Mouse (Mus musculus) c-Kit-positive CD71-negative TER-119-negative erythroid progenitor cells, embryonic 14.5 days (primary cell): Measurements from ENCODE around the gene Slc12a4.

Experiments used
- DNase-seq: peaks from one replicate; pipeline ENCODE4 v3.0.0-alpha.2; 2013; ENCODE audit warnings: low read depth

Slc12a4 gene

DNA sequence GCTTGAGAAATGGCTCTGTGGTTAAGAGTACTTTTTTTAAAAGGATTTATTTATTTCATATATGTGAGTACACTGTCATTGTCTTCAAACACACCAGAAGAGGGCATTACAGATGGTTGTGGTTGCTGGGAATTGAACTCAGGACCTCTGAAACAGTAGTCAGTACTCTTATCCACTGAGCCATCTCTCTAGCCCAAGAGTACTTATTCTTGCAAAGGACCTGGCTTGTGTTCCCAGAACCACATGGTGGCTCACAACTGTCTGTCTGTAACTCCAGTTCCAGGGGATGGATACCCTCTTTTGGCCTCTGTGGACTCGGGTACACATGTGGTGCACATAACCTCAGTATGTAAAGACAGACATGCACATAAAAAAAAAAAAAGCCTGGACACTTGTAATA, 3.5 kb upstream of the Slc12a4 start:
- no peak for DNase-seq

DNA sequence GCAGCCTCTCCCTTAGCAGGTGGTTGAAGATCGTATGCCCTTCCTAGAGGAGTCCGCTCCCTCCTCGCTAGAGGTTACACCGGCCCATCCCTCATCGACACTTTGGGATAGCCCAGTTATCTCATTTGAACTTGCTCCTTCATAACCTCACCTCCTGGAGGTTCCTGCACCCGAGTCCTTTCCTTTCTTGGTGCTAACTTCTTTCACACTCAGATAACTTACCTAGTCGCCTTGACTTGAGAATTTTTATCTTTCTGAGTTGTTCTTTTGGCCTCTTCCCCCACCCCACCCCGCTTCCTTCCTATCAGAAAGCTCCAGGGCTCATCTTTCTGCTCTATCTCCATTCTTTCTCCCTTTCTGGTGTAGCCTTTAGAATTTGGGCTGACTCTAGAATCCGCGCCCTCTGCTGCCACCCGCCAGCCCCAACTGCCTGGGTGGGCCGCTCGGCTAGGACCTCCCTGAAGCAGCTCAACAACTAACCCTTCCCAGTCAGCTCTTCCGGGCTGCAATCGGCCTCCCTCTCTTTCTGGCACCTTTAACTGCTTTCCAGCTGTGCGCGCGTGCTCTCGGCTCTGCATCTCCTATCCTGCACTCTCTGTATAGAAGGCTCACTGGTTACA, 905 bp upstream of the Slc12a4 start:
- DNase-seq, result no peak

DNA sequence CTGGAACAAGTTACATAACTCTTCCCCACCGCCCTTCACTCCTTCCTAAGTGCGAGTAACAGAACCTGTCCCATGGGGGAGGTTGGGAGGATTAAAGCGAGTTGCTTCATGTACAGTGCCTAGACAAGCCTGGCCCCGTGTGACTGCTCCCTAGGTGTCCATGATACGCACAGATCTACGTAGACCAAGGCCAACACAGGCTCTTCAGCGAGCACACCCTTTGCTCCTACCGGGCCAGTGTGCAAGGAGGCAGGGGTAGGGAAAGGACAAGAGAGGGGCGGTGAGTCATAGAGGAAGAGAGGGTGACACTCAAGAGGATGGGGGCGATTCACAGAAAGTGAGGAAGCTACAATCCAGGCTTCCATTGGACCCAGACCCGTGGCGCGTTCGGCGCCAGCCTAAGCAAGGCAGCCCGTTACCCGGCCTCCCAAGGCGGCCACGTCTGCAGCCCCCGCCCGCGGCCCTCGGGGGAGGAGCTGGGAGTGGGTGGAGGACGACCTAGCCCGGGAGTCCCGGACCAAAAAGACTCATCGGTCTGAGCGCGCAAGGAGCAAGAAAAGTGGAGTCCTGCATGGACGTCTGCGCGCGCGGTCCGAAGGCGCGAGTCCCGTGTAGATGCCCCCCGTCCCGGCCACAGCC, 512 bp downstream of the Slc12a4 start:
- DNase-seq, result peak; percentile 53

DNA sequence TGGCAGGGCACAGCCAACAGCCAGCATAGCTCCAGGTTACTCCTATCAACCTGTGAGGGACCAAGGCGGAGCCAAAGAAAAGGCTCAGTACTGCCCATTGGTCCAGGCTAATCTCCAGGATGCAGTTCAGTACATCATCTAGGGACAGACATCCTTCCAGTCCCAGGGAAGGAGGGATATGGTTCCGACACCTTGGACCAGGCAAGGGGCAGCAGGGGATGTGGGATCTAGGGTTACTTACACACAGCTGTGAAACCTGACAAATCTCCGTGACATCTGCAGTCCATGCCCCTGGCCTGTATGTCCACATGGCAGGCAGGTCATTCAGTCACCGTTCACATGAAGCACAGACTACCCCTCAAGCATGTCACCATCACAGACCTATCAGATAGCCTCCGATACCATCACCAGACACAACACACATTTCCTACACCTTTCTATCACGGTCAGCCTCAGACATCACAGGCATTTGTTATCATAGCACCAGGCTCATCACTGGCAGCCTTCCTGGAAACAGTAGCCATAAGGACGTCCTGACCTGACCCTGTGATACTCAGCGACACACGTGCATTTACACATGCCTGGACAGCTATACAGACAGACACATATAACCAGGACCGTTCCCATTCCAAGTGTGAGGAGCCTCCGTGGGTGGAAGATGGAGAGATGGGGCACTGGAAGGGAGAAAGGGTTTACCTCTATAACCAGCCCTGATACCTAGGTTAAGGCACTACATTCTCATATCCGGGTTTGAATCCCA, 1.2 kb downstream of the Slc12a4 start:
- no peak for DNase-seq

DNA sequence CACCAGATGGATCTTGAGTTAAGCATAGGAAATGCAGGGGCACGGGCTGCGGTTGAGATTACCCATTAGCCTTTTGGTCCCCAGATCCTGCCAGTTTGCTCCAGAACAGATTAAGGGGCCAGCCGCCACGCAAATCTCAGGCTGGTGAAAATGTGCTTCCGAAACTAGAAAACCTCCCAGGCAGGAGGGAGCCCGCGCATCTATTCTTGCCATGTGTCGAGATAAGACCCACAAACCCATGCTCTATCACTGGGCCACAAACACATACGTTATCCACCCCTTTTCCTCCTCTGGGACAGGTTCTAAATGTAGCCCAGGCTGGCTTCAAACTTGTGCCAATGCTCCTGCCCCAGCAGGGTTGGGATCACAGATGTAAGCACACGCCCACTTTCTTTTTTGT, 4.4 kb downstream of the Slc12a4 start:
- DNase-seq, result no peak

DNA sequence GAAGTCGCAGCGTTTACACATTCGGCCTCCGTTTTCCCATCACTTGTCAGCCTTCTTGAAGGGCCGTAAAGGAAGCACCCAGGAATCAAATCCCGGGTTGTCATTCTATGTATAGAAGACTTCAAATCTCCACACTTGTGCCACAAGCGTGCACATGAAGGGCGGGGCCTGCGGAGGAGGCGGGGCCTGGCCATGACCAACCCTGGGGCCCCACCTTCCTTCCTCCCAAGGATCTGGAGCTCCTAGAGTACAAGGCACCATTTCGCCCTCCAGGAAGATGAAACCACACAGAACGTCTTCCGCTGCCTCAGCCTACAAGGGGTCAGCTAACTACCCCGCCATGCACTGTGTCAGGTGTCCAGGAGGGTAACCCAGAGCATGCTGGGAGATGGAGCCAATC, 4.8 kb downstream of the Slc12a4 start:
- DNase-seq, result no peak

DNA sequence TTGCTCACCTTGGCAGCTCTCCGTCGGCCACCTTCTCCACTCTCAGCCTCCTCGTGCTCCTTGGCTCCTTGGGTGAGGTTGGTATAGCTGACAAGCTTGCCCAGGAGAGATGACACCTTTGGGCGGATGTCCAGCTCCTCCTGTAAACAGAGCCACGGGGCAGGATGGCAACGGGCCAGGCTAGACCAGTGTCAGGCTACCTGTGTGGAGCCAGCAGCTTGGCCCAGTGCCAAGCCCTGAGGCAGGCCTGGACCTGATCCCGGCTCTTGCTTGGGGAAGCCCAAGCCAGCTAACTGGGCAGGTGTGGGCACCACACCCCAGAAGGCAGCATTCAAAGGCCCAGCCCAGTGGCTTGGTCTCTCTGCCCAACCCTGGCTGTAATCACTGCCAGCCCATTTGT, 6.5 kb downstream of the Slc12a4 start:
- no peak for DNase-seq

DNA sequence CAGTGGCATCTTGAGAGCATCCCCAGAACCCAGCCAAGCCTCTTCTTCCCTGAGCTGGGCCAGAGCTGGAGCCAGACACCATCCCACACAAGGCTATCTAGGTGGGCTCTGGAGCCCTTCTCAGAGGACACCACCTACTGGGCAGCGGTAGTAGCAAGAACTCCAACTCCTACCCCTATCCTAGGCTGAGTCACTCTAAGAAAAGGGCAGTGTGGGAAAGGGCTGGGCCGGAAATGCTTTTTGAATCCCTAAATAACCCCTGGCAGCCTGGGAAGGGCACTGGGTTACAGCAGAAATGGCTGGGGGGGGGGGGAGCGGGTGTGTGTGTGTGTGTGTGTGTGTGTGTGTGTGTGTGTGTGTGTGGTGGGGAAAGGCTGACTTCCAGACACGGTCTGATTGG, 8.1 kb downstream of the Slc12a4 start:
- no peak for DNase-seq

DNA sequence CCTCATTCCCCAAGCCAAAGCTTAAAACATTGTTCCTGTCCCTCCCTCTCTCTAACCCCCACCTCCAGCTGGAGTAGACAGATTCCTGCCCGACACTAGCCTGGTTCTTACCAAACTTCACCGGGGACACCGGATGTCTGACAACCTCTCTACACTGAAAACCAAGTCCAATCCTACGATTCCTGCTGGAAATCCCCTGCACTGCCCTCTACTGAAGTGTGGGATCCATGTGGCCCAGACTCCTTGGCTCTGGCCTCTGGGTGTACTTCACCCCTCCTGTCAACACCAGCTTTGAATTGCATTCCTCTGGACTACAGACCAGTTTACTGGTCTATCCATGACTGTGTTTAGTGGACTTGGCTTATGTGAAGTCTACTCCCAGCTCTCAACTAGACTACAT, 9.3 kb downstream of the Slc12a4 start:
- no peak for DNase-seq

DNA sequence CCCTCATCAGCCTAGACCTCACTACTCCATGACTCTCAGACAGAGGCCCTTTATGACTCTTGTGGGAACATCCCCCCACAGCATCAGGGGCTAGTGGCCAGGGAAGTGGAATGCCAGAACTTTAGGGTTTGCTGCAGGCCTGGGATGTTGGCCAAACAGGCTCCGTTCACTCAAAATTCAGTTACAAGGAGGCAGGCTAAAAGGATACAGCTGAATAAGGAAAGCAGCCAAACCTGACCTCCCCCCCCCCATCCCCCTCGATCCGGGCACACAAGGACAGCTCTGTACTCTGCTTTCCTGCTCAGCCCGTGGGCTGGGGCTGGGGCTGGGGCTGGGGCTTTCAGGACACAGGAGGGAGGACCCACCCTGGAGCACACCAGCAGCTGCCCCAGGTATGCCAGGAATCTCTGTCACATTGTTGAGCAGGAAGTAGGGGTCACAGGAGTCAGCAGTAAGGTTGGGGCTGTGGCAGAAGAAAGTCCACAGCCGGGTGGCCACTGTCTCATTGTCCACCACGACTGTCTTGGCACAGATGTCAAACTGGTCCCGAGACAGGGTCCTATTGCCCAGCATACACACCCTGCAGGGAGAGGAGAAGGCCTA, 14.7 kb downstream of the Slc12a4 start:
- no peak for DNase-seq

DNA sequence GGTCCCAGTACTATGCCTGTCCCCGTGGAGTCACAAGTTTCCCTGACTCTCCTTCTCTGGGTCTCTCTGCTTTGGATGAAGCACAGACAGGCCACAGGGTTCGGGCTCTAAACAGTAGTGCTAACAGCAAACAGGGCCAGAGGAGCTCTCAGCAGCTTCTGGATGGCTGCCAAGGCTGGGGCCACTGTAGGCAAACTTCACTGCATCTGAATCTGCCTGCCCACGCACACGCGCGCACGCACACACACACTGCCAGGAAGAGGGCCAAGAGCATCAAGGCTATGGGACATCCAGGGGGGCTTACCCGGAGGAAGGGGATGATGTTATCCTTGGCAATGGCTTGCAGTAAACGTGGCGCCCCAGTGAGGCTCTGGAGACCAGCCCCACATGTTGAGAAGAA, 16.5 kb downstream of the Slc12a4 start:
- DNase-seq, result no peak

DNA sequence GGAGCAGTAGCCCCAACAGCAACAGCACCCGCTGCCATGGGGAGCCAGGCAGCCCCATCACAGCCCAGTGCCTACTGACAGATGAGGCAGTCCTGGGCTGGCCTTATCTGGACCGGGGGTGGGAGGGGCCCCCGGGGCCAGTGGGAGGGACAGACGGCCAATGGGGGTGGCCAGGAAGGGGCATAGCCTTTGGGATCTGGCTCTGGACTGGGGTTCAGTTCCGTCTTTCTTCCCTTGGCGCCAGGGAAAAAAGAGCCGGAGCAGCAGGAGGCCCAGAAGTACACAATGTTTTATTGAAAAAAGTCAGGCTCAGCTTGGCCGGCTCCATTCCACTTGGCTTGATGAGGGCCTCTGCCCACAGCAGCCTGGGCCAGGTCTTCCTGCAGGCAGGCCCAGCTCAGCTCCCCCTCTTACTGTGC, 22.6 kb downstream of the Slc12a4 start, which contains the start of gene Lcat:
Gene Lcat, minus strand, starts transcription at position 62 of the 419 bp plus-strand sequence.
- DNase-seq, result no peak

DNA sequence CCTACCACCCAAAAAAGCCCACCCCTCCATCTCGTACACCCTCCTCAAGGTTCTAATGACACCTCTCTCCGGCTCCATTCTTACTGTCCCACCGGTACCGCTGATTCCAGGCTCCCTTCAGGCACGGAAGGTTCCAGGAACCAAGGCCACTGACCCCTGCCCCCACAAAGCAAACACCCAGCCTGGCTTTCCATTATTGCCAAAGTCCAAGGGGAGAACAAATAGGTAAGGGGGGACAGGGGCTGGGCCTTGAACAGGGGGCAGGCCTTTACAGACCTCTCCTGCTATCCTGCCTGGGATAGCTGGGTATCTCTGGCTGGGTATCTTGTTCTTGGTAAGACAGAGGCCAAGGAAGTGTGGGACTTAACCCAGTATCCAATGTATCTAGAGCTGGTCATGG, 23.4 kb downstream of the Slc12a4 start:
- no peak for DNase-seq

DNA sequence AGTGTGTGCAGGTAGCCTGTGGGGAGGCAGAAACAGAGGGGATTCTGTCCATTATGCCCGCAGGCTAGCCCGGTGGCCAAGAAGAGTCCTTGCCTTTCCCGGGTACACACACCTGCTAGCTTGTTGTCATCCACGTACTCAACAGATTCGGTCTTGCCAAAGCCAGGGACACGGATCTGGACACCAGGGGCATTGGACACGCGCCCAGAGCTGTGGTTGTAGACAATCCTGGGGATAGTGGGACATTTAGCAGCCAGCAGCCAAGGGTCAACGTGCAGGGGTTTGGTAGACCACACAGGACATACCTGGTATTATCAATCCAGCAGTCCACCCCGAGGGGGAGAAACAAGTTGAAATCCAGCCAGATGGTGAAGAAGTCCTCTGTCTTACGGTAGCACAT, 23.9 kb downstream of the Slc12a4 start:
- DNase-seq, result no peak

DNA sequence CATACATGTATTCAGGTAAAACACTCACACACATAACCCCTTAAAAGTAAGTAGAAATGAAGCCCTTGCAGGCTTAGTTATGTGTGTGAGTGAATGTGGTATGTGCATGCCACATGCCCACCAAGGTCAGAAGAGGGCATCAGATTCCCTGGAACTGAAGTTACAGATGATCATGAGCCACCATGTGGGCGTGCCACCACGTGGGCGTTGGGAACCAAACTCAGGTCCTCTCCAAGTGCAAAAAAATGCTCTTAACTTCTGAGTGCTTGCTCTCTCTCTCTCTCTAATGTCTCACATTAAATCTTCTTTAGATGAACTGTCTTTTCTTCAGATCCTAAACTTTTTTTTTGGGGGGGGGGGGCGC, 27.6 kb downstream of the Slc12a4 start, which contains the start of gene Psmb10:
Gene Psmb10, minus strand, starts transcription at position 139 of the 364 bp plus-strand sequence.
- DNase-seq, result no peak

DNA sequence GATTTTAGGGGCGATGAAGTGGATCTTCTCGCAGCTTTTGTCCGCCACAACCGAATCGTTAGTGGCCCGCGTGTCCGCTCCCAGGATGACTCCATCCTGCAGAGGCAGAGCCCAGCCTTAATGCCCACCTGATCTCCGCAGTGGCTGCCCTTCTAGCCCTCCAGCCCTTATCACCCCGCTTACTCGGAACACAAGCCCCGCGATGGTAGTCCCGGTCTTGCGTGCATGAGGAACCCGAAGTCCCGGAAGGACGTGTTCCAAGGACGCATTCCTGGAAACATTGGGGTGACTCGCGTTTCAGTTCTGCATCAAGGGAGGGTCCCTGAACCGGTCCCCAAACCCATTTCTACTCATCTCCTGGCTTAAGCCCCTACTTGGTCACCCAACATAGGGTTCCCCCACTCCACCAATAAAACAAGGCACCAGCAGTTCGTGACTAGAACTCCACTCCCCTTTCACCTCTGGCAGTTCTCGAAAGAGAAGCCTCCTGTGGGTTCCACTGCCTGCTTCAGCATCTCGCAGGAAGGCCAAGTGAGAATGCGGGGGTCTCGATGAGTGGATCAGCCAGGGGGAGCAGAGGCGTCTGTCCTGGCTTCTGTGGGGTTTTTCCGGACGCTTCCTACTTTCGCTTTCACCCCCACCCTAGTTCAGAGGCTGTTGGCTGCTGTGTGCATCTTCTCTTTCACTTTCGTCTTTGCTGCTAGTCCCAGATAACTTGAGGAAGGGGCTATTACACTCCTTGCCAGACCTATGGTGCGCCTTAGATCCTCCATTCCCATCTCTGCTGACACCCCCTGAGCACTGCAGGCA, 28.2 kb downstream of the Slc12a4 start:
- no peak for DNase-seq

DNA sequence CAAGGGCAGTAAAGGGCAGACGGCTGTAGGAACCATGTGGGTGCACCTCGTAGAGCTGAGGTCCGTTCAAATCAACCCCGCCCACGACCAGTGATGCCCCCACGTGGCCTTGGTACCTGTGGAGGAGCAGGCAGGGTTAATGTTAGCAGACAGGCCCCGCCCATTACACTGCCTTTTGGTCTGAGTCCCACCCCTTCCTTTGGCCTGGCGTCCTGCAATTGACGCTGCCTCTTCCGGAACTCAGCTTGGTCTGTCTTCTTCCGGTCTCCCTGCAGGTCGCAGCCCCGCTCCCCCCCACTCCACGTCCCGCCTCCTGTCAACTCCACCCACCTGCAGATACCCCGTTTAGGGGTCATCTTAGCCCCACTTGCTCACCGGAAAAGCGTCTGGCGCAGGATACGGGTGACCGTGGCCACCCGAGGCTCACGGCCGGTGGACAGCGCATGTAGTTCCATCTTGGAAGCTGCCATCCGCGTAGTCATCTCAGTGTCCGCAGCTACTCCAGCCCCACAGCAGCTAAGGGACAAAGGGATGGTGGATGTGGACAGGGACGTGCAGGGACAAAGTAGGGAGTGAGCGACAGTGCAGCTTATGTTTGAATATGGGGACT, 28.9 kb downstream of the Slc12a4 start:
- DNase-seq, result peak; percentile 85

DNA sequence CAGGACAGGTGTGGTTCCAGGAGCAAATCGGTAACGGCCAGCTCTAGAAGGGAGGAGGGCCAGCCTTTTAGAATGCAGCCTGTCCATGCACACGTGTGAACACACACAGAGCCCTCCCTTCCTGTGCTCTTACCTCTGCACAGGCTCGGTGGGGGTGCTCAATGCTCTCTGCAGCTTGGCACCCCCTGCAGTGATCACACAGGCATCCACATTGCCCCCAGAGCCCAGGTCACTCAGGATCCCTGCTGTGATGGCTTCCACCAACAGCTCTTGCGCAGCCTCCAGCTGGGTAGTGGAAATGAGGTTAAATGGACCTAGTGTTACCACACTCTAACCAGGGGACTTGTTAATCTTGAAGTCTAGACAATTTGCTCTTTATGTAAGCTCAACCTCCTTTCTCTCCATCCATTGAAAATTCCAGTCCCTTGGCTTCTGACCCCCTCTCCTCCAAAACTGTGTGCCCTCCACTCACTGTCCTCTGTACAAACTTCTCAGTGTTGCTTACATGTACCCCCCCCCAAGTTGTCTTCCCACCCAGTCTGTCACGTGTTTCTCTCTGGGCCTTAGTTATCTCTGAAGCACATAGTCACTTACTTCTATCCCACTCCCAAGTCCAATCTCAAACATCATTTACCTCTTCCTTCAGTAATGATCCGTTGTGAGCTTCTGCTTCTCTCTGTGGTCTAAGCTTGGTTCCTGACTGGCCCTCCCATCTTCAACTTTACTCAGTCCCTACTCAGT, 29.9 kb downstream of the Slc12a4 start:
- DNase-seq, result no peak

DNA sequence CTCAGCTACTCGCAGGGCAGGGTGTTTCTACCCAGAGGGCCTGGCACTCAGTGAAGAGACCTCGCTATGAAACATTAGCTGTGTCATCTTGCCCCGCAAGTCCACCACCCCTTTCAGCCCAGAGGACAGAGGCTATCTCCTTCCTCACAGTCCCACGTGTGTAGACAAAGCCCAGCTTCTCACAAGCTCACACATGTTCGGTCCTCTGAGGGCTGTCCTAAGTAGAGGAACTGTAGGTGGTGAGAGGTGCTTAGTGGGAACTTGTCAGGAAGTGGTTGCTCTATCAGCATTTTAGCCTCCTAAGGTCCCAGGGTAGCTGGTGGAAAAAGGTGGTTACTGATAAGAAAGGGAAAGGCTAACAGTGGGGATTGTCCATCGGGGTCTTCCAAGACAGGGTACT, 30.8 kb downstream of the Slc12a4 start:
- DNase-seq, result no peak

DNA sequence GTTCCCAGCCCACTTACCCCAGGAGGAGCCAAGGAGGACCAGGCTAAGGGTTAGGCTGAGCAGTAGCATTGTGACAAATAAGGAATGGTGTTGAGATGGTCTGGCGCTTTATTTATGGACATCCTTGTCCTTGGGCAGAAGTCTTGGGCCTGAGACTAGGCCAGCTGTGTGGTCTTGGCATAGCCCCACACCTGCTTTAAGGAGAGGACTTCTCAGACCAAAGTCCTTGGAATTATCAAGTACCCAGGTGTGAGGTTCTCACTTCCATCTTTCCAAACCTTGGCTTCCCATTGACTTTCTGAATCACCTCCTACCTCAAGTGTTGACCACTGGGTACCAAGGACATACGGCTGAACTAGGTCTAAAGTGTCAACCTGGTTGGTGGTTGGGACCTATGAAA, 32.1 kb downstream of the Slc12a4 start, which contains the start of gene Ctrl:
Gene Ctrl, minus strand, starts transcription at position 101 of the 400 bp plus-strand sequence.
- DNase-seq, result no peak

DNA sequence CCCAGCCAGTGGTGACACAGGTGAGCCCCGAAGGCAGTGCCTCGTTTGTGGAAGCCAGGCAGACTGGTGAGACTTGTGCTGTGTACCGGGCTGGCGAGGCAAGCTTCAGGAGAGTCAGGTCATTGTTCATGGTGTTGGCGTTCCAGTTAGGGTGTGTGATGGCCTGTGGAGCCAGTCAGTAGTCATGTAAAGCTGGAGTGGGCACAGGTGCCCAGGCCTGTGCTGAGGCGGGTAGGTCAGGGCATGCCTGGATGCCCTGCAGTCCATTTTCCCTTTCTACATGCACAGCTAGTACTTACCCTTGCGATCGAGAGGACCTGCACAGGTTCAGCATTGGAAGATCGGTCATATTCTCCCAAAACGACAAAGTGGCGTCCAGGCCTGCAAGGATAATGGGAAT, 33.4 kb downstream of the Slc12a4 start:
- no peak for DNase-seq
